Mouse (Mus musculus): ENCODE results near the gene Cphx2.
"Not testable (repeated sequence)": the region's sequence is repeated elsewhere in the genome, so short reads cannot be mapped to it uniquely, and the experiment has no call there.

The Cphx2 gene

DNA sequence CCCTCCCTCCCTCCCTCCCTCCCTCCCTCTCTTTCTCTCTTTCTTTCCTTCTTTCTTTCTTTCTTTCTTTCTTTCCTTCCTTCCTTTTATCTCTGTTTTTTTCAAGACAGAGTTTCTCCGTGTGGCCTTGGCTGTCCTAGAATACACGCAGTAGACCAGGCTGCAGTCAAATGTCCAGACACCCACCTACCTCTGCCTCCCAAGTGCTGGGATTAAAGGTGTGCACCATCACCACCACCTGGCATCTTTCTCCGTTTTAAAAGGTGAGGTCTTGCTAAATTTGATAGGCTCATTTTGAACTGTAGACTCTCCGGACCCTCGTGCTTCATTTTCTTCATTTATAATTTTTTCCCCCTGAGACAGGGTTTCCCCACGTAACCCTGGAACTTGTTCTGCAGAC, at the start of gene Cphx2:
TSS of gene Cphx2 (plus strand) at position 301 of the 400 bp plus-strand sequence.
- DNase-seq (ENCODE audit: low read depth, low spot score): not testable (repeated sequence)

DNA sequence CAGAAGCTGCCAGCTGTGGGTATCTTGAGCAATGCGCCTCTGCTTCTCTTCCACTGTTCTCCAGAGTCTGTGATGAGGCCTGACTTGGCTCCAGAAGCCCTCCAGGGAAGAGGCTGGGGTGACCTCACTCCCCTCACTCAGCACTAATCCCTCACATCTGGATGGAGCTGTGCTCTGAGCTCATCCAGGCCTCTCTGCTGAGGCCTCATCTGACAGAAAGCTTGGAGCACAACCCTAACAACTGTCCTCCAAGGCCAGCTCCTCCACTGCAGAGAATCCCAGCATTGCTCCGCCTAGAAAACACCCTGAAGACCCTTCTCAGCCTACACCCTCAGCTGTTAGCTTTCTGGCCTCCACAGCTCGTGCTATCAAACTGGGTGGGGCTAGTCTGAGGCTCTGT, 47.0 kb upstream of the Cphx2 start:
- DNase-seq (ENCODE audit: low read depth, low spot score): not testable (repeated sequence)

DNA sequence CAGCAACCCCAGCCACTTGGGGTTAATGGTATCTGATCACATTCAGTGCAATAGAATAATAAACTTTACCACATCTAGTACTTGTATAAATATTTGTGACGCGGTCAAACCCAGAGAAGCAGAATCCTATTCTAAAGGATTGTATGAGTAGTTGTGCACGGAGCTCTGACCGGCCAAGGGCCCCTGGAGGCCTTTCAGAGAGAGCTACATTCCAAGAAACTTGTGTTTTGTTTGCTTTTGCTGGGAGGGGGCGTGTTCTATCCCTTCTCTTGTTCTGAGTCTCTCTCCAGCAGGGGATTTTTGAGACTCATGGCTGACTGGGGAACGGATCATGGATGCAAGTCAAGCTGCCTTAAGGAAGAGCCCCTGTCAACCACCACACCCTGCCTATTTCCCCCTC, 45.9 kb upstream of the Cphx2 start:
- not testable (repeated sequence) for DNase-seq (ENCODE audit: low read depth, low spot score)

DNA sequence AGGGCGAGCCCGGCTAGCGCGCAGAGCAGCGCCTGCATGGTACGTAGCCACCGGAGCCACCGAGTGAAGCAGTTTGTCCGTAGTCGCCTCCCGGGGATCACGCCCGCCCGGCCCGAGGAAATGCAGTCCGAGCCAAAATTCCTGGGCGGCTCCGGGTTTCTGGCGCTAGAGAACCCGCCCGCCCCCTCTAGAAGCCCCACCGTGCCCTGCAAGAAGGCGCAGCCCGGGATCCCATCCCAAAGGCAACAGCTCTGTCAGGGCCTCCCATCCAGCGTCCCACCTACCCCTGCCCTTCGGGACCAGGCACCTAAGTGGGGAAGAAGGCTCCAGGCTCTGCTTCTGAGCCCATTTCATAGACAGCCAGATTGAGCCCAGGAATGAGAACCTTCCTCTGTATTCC, 38.7 kb upstream of the Cphx2 start, which contains the start of gene Gm9780:
TSS of gene Gm9780 (minus strand) at position 101 of the 400 bp plus-strand sequence.
- DNase-seq (ENCODE audit: low read depth, low spot score): not testable (repeated sequence)

DNA sequence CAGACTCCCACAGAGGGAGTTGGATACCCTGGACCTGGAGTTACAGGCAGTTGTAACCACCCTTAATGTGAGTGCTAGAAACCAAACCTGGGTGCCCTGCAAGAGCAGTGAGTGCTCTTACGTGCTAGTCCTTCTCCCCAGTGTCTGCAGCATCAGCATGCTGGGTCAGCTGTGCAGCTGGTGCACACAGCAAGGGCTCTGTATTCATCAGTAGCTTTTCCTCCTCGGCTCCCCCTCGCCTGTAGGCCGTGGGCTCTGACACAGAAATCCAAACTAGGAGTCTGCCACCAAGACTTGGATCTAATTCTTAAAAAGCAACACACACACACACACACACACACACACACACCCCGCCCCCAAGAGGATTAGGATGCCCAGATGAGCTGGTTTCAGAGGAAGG, 36.3 kb upstream of the Cphx2 start:
- DNase-seq (ENCODE audit: low read depth, low spot score): not testable (repeated sequence)

DNA sequence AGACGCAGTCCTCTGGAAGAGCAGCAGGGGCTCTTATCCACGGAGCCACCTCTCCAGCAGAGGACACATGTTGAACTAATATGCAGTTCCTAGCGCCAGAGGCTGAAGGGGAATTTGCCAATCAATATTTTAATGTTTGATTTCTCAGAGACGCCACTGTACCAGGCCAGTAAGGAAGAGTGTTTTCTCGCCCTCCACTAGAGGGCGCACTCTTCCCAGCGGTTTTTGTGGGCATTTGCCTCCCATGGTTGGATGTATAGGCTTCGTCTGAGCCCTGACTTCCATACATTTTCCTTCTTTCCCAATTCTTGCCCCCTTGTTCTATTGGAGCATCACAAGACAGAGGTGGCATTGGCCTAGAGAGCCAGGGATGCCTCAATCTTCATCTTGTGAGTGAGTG, 34.3 kb upstream of the Cphx2 start:
- not testable (repeated sequence) for DNase-seq (ENCODE audit: low read depth, low spot score)

DNA sequence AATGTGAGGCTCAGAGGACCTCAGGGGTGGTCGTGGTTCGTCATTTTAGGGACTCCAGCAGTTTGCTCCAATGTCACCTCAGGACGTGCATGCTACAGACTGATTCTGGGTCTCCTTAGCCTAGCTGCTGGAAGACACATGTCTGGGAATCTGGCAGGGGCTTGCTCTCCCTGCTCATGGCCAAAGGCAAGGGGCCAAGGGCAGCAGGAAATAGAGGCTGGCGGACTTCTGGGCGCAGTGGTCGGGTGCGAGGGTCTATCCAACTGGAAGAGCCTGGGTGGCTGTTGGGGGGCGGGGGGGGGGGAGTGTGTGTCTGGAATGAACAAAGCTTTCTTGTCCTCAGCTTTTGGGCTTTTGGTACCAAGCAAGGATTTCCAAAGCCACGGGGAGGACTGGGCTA, 32.5 kb upstream of the Cphx2 start:
- DNase-seq (ENCODE audit: low read depth, low spot score): not testable (repeated sequence)

DNA sequence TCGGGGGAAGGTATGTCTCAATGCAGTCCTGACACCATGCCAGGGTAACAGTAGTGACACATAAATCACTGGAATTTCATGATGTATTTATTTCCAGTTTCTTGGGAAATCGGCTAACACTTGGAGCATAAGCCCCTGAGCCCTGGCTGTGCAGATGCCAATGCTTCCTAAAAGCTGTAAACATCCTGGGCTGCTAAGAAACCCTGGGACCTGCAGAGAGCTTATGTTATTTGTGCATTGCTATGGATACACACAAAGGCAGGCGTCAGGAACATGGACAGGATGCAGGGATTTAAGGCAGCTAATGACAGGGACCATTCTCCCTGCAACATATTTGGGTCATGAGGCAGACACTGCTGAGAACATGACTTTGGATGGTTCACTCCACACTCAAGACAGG, 23.1 kb upstream of the Cphx2 start:
- not testable (repeated sequence) for DNase-seq (ENCODE audit: low read depth, low spot score)

DNA sequence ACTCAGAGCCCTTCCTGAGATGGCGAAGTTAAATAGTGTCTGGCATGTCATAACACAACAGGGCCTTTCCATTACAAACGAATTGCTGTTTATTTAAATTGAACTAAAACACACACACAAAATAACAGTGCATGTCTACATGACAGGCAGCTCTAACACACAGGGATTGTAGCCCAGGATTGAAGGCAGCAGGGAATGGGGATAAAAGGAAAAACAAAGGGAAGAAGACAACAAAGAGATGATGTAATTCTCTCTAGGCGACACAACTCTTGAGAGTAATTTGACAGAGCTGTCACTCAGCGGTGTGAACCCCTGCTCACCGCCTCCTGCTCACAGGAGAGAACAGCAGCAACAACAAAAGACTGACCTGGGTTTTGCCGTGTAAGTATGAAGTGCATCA, 22.0 kb upstream of the Cphx2 start:
- not testable (repeated sequence) for DNase-seq (ENCODE audit: low read depth, low spot score)

DNA sequence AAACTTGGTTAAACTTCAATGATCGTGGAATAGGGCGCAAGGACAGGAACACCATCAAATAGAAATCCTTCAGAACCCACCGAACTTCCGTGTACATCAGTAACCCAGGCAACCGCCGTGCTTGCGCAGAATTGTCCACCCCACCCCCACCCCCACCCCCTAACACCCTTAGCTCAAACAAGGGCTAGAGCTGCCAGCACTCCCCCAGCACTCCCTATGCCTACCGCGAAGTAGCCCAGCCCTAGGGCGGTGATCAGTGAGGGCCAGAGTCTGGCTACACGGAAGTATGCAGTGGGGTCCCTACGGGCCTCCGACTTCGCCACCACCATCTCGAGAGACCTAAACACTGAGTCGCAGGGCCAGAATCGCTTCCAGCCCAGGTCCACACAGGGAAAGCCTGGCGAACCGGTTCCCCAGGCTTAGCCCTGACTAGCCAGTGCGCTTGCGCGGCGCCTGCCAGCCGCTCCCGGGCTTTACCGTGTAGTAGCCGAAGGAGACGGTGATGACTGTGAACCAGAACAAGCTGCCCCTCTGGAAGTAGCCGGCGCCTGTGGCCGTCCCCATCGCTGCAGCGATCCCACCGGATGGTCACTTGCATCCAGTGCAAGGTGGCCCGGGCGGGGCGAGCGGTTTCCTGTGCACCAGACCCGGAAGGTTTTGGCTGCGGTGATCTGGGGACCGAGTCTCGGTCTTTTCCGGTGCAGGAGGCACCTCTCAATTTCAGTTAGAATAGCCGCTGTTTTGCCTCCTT, 14.6 kb upstream of the Cphx2 start:
- DNase-seq (ENCODE audit: low read depth, low spot score): not testable (repeated sequence)

DNA sequence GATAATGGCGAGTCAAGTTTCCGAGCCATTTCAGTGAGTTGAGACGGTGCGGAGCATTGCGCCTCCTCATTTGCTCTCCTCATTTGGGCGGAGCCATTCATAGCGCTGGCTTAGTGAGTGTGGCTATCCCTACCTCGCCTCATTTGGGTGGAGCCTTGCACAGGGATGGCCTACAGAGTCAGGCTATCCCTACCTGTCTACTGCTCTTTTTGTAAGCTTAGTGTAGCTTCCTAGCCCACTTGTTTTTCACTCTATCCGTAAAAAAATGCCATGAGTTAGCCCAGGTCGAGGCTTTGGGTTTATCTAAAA, 14.0 kb upstream of the Cphx2 start, which contains the start of gene Tmem254c:
TSS of gene Tmem254c (minus strand) at position 31 of the 309 bp plus-strand sequence.
- not testable (repeated sequence) for DNase-seq (ENCODE audit: low read depth, low spot score)

DNA sequence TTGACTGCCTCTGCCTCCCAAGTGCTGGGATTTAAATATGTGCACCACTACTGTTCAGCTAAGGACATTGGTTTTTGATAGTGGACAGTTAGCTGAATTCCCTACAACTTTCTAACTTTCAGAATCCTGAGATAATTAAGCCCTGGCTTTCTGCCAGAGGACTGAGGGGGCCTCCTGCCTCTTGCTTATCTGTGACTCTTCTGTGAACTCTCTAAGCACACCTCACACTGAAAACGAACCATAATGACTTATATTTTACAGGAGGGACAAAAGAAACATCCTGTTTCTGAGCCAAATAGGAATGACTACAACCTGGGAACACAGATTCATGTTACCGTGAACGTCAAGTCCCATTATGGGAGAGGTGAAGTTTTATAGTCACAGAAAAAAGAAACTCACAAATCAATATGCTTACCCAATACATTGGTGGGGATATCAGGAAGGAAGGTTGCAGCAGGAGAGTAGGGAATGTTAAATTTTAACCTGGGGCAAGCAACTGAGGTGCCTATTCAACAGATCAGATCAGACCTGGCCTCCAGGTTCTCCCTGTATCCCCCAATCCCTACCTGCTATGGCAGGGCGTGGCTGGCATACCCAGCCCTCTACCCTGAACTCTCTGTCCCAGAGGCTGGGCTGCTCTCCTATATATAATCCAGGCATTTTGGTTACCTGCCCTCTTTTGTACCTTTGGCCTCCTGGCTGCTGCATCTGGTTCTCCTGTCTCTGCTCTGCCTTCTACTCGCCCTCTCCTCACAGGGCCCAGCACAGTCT, 4.5 kb upstream of the Cphx2 start:
- DNase-seq (ENCODE audit: low read depth, low spot score): not testable (repeated sequence)

DNA sequence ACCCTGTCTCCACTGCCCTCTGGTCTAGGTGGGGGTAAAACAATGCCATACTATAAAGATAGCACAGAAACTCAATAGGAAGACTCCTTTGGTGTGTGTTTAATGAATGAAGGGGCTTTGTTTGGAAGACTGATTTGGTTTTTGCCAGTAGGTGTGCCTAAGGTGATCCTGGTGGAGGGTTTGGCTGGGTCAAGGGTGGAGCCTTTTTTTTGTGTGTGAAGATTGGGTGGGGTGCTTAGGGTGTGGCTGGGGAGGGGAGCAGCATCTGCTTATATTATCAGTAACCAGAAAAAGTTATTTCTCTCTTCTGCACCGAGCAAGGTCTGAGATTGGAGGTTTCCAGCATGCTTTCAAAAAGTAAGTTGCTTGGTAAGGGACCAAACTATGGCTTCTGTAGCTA, 681 bp downstream of the Cphx2 start, which contains the start of gene Cphx3:
TSS of gene Cphx3 (plus strand) at position 301 of the 400 bp plus-strand sequence.
- DNase-seq (ENCODE audit: low read depth, low spot score): not testable (repeated sequence)

DNA sequence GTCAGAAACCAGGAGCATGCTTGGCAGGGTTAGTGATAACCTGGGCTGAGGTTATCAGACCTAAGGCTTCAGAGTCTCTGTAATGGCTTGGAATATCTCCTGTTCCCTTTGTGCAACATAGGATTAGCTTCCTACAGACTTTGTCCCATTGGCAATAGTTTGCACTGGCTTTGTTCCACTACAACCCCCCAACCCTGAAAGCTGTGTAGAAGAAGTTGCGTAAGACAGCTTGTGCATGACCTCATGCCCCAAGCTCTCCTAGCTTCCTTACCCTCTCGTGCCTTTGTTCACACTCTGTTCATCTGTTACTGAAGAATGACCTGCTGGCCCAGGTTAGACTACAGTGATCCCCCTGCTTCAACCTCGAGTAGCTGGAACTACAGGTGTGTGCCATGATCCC, 16.3 kb downstream of the Cphx2 start:
- not testable (repeated sequence) for DNase-seq (ENCODE audit: low read depth, low spot score)

DNA sequence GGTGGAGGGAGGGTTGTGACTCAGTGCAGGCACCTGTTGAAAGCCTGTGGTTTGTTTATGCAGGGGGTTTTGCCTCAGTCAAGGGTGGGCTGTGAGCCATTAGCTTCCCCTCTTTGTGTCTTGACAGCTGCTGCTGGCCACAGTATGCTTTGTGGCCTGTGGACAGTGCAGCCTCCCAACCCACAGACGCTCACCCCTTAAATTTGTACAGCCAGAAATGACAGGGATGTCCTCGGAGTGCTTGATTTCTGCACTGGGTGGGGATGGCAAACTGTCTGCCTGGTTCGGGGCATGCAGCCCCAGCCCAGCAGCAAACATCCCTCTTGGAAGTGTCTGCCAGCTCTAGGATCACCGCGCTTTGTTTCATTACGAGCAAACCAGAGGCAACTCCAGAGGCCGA, 36.8 kb downstream of the Cphx2 start, which contains the start of gene Duxbl2:
TSS of gene Duxbl2 (plus strand) at position 200 of the 400 bp plus-strand sequence.
- DNase-seq (ENCODE audit: low read depth, low spot score): not testable (repeated sequence)

DNA sequence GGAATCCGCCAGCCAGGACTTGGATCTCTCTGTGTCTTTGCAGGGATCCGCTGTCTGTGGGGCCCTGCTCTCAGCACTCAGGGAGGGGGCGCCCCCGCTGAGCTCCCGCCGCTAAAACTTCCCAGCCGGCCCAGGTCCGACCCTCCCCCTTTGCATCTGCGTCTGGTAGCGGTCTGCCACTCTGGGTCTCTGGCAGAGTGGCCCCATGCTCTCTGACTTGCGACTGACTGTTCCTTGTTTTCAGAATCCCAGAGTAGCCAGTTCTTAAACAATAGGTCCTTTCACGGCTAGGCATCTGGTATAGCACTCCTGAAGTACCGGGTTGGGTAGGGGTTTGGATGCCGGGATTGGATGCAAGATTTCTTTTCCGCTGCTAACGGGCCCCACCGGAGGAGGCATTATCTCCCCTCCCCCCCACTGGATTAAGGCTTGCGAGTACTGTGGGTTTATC, 37.3 kb downstream of the Cphx2 start:
- not testable (repeated sequence) for DNase-seq (ENCODE audit: low read depth, low spot score)

DNA sequence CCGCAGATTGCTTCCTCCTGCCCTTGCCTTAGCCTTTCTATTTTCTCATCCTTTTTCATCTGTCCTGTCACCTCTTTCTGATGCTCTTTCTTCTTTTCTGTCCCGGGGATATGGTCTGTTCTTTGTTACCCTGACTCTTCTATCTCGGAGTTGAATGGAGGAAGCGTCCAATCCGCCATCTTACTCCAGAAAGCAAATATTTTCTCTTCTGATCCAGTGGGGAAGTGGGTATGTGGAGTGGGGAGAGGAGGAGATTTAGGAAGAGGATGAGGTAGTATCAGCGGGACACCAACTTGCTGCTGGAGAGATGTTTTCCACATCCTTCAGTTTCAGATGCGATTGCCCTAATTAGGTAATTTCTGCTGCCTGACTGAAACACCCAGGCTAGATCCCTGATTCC, 37.8 kb downstream of the Cphx2 start:
- DNase-seq (ENCODE audit: low read depth, low spot score): not testable (repeated sequence)

Measured in R1 (cell line).